Mouse (Mus musculus) thymus, adult 2 months (tissue): Measurements from ENCODE around the gene 1700037H04Rik. TPM values are rescaled to one million over a fixed set of nuclear protein-coding genes. Genes with fewer than 3 reads are reported as not detected.

ENCODE experiments used
- DNase-seq: peaks from one replicate; pipeline ENCODE4 v3.0.0; 2021
- H3K27ac ChIP-seq: fragments of 200-500 bp; 2 replicates; pipeline ENCODE4 v1.5.1; 2012; ENCODE audit warnings: low read length, control low read depth; ENCODE audit not compliant: control insufficient read depth, insufficient read depth
- H3K27me3 ChIP-seq: fragments of 200-500 bp; 2 replicates; pipeline ENCODE4 v1.6.1; 2012; ENCODE audit warnings: mild to moderate bottlenecking, low read length, moderate library complexity, mixed read lengths; ENCODE audit not compliant: control insufficient read depth, insufficient read depth
- H3K36me3 ChIP-seq: fragments of 200-500 bp; 2 replicates; pipeline ENCODE4 v1.6.1; 2012; ENCODE audit warnings: mild to moderate bottlenecking, low read length, moderate library complexity; ENCODE audit not compliant: control insufficient read depth, insufficient read depth
- H3K4me1 ChIP-seq: fragments of 200-500 bp; replicated peaks from 2 replicates; pipeline ENCODE4 v1.6.1; 2012; ENCODE audit warnings: low read length; ENCODE audit not compliant: control insufficient read depth, insufficient read depth
- H3K4me3 ChIP-seq: fragments of 200-500 bp; 2 replicates; pipeline ENCODE4 v1.5.1; 2012; ENCODE audit warnings: mild to moderate bottlenecking, low read length, control low read depth, moderate library complexity; ENCODE audit not compliant: control insufficient read depth, insufficient read depth
- CTCF ChIP-seq: fragments of 200-500 bp; IDR thresholded peaks from 2 replicates; pipeline ENCODE4 v1.5.1; 2012; ENCODE audit warnings: mild to moderate bottlenecking, control low read depth, low read length, moderate library complexity, borderline replicate concordance; ENCODE audit not compliant: control insufficient read depth, poor library complexity, insufficient read depth; ENCODE audit errors: extremely low read depth
- POLR2A ChIP-seq: fragments of 200-500 bp; IDR thresholded peaks from 2 replicates; pipeline ENCODE4 v1.6.1; 2012; ENCODE audit warnings: mild to moderate bottlenecking, low read length, control low read depth, moderate library complexity; ENCODE audit not compliant: control insufficient read depth, poor library complexity, insufficient read depth; ENCODE audit errors: extremely low read depth
- WGBS: fragments of 180-500 bp; shearing (Covaris S2); methylation state at CpG from one replicate; pipeline ENCODE4 v1.1.7; 2018; 5-methylcytosine and 5-hydroxymethylcytosine counted together
- polyA plus RNA-seq: library from polyadenylated mRNA; depleted of rRNA; stranded (reverse); fragments of >200 nt; gene quantifications from 2 replicates; pipeline ENCODE4 v1.2.3, GENCODE M21; 2012

The 1700037H04Rik gene
- polyA plus RNA-seq, 1 experiment = 108 TPM

GRCm38 (mm10) chr2:131188311-131188710 is 28.4 kb upstream of the 1700037H04Rik start:
- Histone ChIP-seq H3K27me3 (no peaks in the 10 kb centered on the region), H3K4me1 (peaks cover 37% of the 10 kb centered on the region), H3K27ac (no peak overlapping the region), H3K4me3 (no peak overlapping the region), H3K36me3 (peaks cover 9% of the 10 kb centered on the region)
- WGBS = 81% methylated on average over 5 of the region's 5 CpGs
- DNase-seq = no peak
- no peak for TF ChIP-seq POLR2A
- TF ChIP-seq CTCF = no peak

- no peaks in the 10 kb centered on the region for H3K27me3 ChIP-seq
- H3K36me3 ChIP-seq = peaks cover 5% of the 10 kb centered on the region; the same call in 1 of the 2 replicates
- no peak for TF ChIP-seq CTCF
- H3K4me3 ChIP-seq = peak overlapping the region; percentile 73
- no peak overlapping the region for H3K27ac ChIP-seq
- 59% methylated on average over 3 of the region's 3 CpGs for WGBS
- peaks cover 37% of the 10 kb centered on the region for H3K4me1 ChIP-seq
- DNase-seq = no peak
These were observed 27.7 kb upstream of the 1700037H04Rik start for GRCm38 (mm10) chr2:131187602-131187922.

DNA sequence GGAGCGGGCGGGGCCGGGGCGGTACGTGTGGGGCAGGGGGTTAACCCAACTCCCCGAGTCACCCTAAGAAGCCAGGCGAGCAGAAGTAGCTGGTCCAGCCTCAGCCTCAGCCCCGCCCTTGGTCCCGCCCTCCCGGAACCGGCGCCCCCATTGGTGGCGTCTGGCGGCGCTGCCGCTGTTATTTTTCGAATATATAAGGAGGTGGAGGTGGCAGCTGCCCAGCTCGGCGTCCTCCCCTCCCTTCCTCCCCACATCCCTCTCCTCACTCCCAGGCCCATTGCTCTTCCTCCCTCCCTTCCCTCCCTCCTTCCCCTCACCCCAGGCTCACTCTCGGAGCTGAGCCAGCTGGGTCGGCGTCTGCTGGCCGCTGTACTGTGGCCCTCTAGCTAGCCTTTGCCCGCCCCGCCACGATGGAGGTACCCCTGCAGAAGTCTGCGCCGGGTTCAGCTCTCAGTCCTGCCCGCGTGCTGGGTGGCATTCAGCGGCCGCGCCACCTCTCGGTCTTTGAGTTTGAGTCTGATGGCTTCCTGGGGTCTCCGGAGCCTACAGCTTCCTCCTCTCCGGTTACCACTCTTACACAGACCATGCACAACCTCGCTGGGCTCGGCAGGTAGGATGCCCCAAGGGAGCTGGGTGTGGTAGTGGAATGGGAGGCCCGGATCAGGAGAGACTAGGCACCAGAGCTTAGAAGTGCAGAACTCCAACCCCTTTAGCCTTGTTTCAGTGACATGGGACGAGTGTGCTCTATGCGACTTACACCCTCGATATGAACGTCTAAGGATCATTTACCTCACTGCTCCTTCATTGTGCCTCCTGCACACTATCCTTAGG is 27.1 kb upstream of the 1700037H04Rik start, which contains the start of the genes Cdc25b and Spef1:
Gene Cdc25b (plus strand): TSS at position 179 of the 831 bp plus-strand sequence.
Gene Spef1 (minus strand): TSS at position 512 of the 831 bp plus-strand sequence.
- TF ChIP-seq POLR2A (no peak), CTCF (no peak)
- H3K36me3 ChIP-seq = no peaks in the 10 kb centered on the region
- H3K4me3 ChIP-seq = peak within 1 kb of the TSS; percentile 73
- H3K27me3 ChIP-seq = no peaks in the 10 kb centered on the region
- peak within 1 kb of the TSS; percentile 29; the same call in 1 of the 2 replicates for H3K27ac ChIP-seq
- peaks cover 37% of the 10 kb centered on the region for H3K4me1 ChIP-seq
- DNase-seq = peak; percentile 85
- WGBS = 2% methylated on average over 43 of the region's 43 CpGs

DNA sequence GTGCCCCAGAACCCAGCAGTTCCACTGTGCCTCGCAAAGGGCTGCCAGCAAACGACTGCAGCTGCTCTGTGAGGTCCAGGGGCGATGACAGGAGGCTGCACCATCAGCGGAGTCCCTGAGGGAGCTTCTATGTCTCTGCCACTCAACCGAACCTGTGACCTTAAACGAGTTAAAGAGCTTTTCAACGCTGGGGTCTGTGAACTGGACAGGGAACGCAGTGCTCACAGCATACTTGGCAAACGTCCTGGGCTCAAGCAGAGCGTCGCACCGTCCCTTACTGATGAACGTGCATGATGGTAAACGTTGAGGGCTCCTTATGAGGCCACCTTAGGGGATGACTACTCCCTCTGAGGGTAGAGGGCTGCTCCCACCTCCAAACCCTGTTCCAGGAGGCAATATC is 26.5 kb upstream of the 1700037H04Rik start:
- no peak for TF ChIP-seq POLR2A
- TF ChIP-seq CTCF = no peak
- DNase-seq = no peak
- 3% methylated on average over 14 of the region's 14 CpGs for WGBS
- Histone ChIP-seq H3K4me1 (peaks cover 36% of the 10 kb centered on the region), H3K36me3 (no peaks in the 10 kb centered on the region), H3K27me3 (no peaks in the 10 kb centered on the region), H3K27ac (peak overlapping the region; percentile 29; the same call in 1 of the 2 replicates), H3K4me3 (peak overlapping the region; percentile 73)

- peak; percentile 90 for TF ChIP-seq CTCF
- no peak for TF ChIP-seq POLR2A
- H3K36me3 ChIP-seq = no peaks in the 10 kb centered on the region
- peak within 1 kb of the TSS; percentile 79 for H3K4me3 ChIP-seq
- H3K27me3 ChIP-seq = no peaks in the 10 kb centered on the region
- peak; percentile 78 for DNase-seq
- no peak within 1 kb of the TSS for H3K27ac ChIP-seq
- H3K4me1 ChIP-seq = peaks cover 17% of the 10 kb centered on the region
- 15% methylated on average over 57 of the region's 57 CpGs for WGBS
These were observed 20.2 kb upstream of the 1700037H04Rik start, which contains the start of gene Cenpb for GRCm38 (mm10) chr2:131179990-131180587. Gene Cenpb (minus strand): TSS chr2:131180067.

GRCm38 (mm10) chr2:131179246-131179886 is 19.5 kb upstream of the 1700037H04Rik start:
- H3K36me3 ChIP-seq = no peaks in the 10 kb centered on the region
- under 1% methylated on average over 67 of the region's 67 CpGs for WGBS
- no peak overlapping the region for H3K27ac ChIP-seq
- peak; percentile 39 for DNase-seq
- peak overlapping the region; percentile 79 for H3K4me3 ChIP-seq
- H3K27me3 ChIP-seq = no peaks in the 10 kb centered on the region
- peaks cover 20% of the 10 kb centered on the region for H3K4me1 ChIP-seq
- TF ChIP-seq CTCF = no peak
- TF ChIP-seq POLR2A = no peak
